9 mouse cellular contexts compared by ENCODE assay signal in the genomic region with DNA sequence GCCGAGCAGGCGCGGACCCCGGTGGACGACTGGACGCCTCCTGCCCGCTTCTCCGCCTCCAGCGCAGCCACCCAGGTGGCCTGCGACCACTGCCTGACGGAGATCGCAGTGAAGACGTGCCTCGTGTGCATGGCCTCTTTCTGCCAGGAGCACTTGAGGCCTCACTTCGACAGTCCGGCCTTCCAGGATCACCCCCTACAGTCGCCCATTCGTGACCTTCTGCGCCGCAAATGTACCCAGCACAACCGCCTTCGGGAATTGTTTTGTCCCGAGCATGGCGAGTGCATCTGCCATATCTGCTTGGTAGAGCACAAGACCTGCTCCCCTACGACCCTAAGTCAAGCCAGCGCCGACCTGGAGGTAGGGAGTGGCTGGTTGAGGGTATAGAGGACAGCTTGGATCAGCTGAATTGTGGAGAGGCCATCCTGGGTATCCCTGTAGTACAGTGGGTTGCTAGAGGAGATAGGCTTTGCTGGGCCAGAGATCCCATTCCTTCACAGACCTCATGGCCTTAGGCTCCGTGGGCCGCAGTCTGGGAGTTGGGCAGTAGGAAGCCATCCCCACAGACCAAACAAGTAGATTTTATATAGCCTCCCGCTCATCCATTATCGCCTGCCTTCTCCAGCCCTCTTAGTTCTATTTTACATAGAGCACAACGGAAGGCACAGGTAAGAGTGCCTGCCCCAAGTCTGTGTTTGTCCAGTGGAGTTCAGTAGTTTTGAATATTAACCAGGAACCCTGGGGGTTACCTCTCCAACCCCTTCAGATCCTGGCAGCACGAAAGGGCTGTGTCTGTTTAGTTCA. TPM values are rescaled to one million over a fixed set of nuclear protein-coding genes. Genes with fewer than 3 reads are reported as not detected.
DNase-seq lines count a peak whose midpoint lies in the region; ATAC-seq and TF ChIP-seq lines count a peak whose summit lies in the region.
"Had no signal": no experiment of that assay in that cellular context is flagged by ENCODE, and none has a peak within 500 bp of the region (broad histone marks: within the 10 kb centered on the region; RNA-seq: fewer than 3 reads in every experiment).

No protein-coding gene starts in this region.

- H3K27ac ChIP-seq in heart, adult 2 months = peak overlapping the region; percentile 86
- H3K27ac ChIP-seq in ES-Bruce4 (ENCODE audit: insufficient read depth, low read length) = no peak overlapping the region
- no peak overlapping the region for H3K27ac ChIP-seq in forebrain, embryonic 15.5 days (replicated peaks)
- no peak overlapping the region for H3K27ac ChIP-seq in neural tube, embryonic 12.5 days

- no peaks in the 10 kb centered on the region for H3K36me3 ChIP-seq in heart, adult 2 months (ENCODE audit: control insufficient read depth, insufficient read depth, low read length)
- H3K36me3 ChIP-seq in ES-Bruce4 (ENCODE audit: control insufficient read depth, insufficient read depth, low read length, poor library complexity, severe bottlenecking) = peaks cover 3% of the 10 kb centered on the region; the same call in 1 of the 2 replicates
- H3K36me3 ChIP-seq in forebrain, embryonic 15.5 days = no peaks in the 10 kb centered on the region
- no peaks in the 10 kb centered on the region for H3K36me3 ChIP-seq in neural tube, embryonic 12.5 days

- ATAC-seq in forebrain, embryonic 15.5 days (replicated peaks) = no peak
- no peak for ATAC-seq in neural tube, embryonic 12.5 days (ENCODE audit: low FRiP score, low read depth)

- peaks cover 16% of the 10 kb centered on the region for H3K4me1 ChIP-seq in heart, adult 2 months (ENCODE audit: control insufficient read depth, insufficient read depth, low read length)
- H3K4me1 ChIP-seq in ES-Bruce4 (ENCODE audit: control insufficient read depth, insufficient read depth, low read length) = peaks cover 5% of the 10 kb centered on the region
- peaks cover 8% of the 10 kb centered on the region; the same call in 1 of the 2 replicates for H3K4me1 ChIP-seq in forebrain, embryonic 15.5 days
- peaks cover 8% of the 10 kb centered on the region; the same call in 1 of the 2 replicates for H3K4me1 ChIP-seq in neural tube, embryonic 12.5 days

- H3K4me2 ChIP-seq in forebrain, embryonic 15.5 days (replicated peaks) = peak overlapping the region; percentile 50
- peak overlapping the region; percentile 61 for H3K4me2 ChIP-seq in neural tube, embryonic 12.5 days (replicated peaks)

- H3K4me3 ChIP-seq in heart, adult 2 months = peak overlapping the region; percentile 88
- H3K4me3 ChIP-seq in ES-Bruce4 (ENCODE audit: low read depth, low read length) = peak overlapping the region; percentile 73
- H3K4me3 ChIP-seq in forebrain, embryonic 15.5 days = peak overlapping the region; percentile 41
- H3K4me3 ChIP-seq in neural tube, embryonic 12.5 days = peak overlapping the region; percentile 37

- H3K79me2 ChIP-seq in heart, adult 2 months (replicated peaks; ENCODE audit: control insufficient read depth, insufficient read depth, low read length) = peaks cover 3% of the 10 kb centered on the region; the same call in 1 of the 2 replicates

- H3K27me3 ChIP-seq in heart, adult 2 months (ENCODE audit: control insufficient read depth, insufficient read depth, low read length) = no peaks in the 10 kb centered on the region
- no peaks in the 10 kb centered on the region for H3K27me3 ChIP-seq in ES-Bruce4 (ENCODE audit: control insufficient read depth, insufficient read depth, low read length, poor library complexity, severe bottlenecking)
- peaks cover 18% of the 10 kb centered on the region for H3K27me3 ChIP-seq in forebrain, embryonic 15.5 days
- peaks cover 25% of the 10 kb centered on the region for H3K27me3 ChIP-seq in neural tube, embryonic 12.5 days (replicated peaks)

- DNase-seq in heart, adult 2 months = peak in 1 of 2 experiments; percentile 59
- DNase-seq in heart, adult 8-10 months (ENCODE audit: low spot score) = no peak
- DNase-seq in kidney, postnatal 36 days = peak; percentile 51 to 52
- DNase-seq in c-Kit-positive CD71-positive TER-119-positive erythroid progenitor cells, embryonic 14.5 days (ENCODE audit: low spot score) = no peak
- DNase-seq in left cerebral cortex, adult 9 months (ENCODE audit: low spot score in 2 of 2) = no peak

- TF ChIP-seq POLR2A in heart, adult 2 months (IDR thresholded peaks at IDR 0.05; ENCODE audit: insufficient read depth, low read depth, low read length) = no peak
- no peak for TF ChIP-seq POLR2A in ES-Bruce4 (IDR thresholded peaks at IDR 0.05; ENCODE audit: insufficient read depth, low read length)

- 13% methylated on average over 33 of the region's 33 CpGs for whole genome bisulfite sequencing in heart, adult 2 months
- WGBS in forebrain, embryonic 15.5 days = 27% methylated on average over 33 of the region's 33 CpGs
- WGBS in neural tube, embryonic 12.5 days = 27% methylated on average over 33 of the region's 33 CpGs

- H3K9ac ChIP-seq in heart, adult 2 months (ENCODE audit: low read depth, low read length) = peak overlapping the region; percentile 81
- peak overlapping the region; percentile 66 for H3K9ac ChIP-seq in ES-Bruce4 (ENCODE audit: low read depth, poor library complexity, severe bottlenecking)
- peak overlapping the region; percentile 26; the same call in 1 of the 2 replicates for H3K9ac ChIP-seq in forebrain, embryonic 15.5 days (replicated peaks)
- peak overlapping the region; percentile 35; the same call in 1 of the 2 replicates for H3K9ac ChIP-seq in neural tube, embryonic 12.5 days

- no peaks in the 10 kb centered on the region for H3K9me3 ChIP-seq in ES-Bruce4 (replicated peaks; ENCODE audit: control insufficient read depth, insufficient read depth, low read length, poor library complexity, severe bottlenecking)
- no peaks in the 10 kb centered on the region for H3K9me3 ChIP-seq in forebrain, embryonic 15.5 days
- no peaks in the 10 kb centered on the region for H3K9me3 ChIP-seq in neural tube, embryonic 12.5 days

- intact Hi-C loops in heart, adult 2 months (cut with DNase I) = loop anchor here (1.0 kb wide), 1 partner anchor 28 kb away; no protein-coding TSS in a partner anchor

- TF ChIP-seq EP300 in heart, adult 2 months (IDR thresholded peaks at IDR 0.05; ENCODE audit: insufficient read depth, low read depth, low read length) = 0 out of 2 replicates have a peak, but pooled peaks have one; percentile 24
- no peak for TF ChIP-seq EP300 in ES-Bruce4 (IDR thresholded peaks at IDR 0.05; ENCODE audit: insufficient read depth, low read depth, low read length)

- no peak for TF ChIP-seq CTCF in heart, adult 2 months (IDR thresholded peaks at IDR 0.05)
- TF ChIP-seq CTCF in ES-Bruce4 (IDR thresholded peaks at IDR 0.05; ENCODE audit: low read depth, low read length) = no peak

RNA-seq across cellular contexts. Expression of a gene that starts 0.7 kb away (rescaled TPM):
- total RNA-seq in heart, adult 2 months (2021) = 10 to 100 TPM; 17.7 to 24.3 TPM
- polyA plus RNA-seq in heart, adult 2 months (2012; rRNA removed) = 13.6 and 14.1 TPM in 2 replicates
- total RNA-seq in heart, adult 8-10 months (2022) = 10 to 100 TPM; 16.8 to 21.3 (median 17.1) TPM
- 47.3 and 49.9 TPM in 2 replicates for polyA plus RNA-seq in ES-Bruce4 (2011; ENCODE audit: insufficient read depth, insufficient read length, low read depth, missing spikeins)
- polyA plus RNA-seq in forebrain, embryonic 15.5 days (2015; fragmentation: Nextera tagmentation; extraction: Ambion mirVana) = 2.8 and 3.9 TPM in 2 replicates
- 4.3 and 4.6 TPM in 2 replicates for polyA plus RNA-seq in neural tube, embryonic 12.5 days (2016; fragmentation: Nextera tagmentation; extraction: Ambion mirVana)

RNA-seq across cellular contexts. Expression of a gene that starts 29.9 kb away (rescaled TPM):
- 1 to 10 TPM; 4.8 TPM for total RNA-seq in heart, adult 2 months (2021)
- polyA plus RNA-seq in heart, adult 2 months (2012; rRNA removed) = 2.8 and 4.7 TPM in 2 replicates
- total RNA-seq in heart, adult 8-10 months (2022) = 1 to 10 TPM; 4.2 to 5.4 (median 4.8) TPM
- polyA plus RNA-seq in ES-Bruce4 (2011; ENCODE audit: insufficient read depth, insufficient read length, low read depth, missing spikeins) = 32.7 and 33.5 TPM in 2 replicates
- polyA plus RNA-seq in forebrain, embryonic 15.5 days (2015; fragmentation: Nextera tagmentation; extraction: Ambion mirVana) = 27.7 and 30.5 TPM in 2 replicates
- polyA plus RNA-seq in neural tube, embryonic 12.5 days (2016; fragmentation: Nextera tagmentation; extraction: Ambion mirVana) = 31.3 and 33.3 TPM in 2 replicates

RNA-seq across cellular contexts. Expression of a gene that starts 33.2 kb away (rescaled TPM):
- total RNA-seq in heart, adult 2 months (2021) = not detected
- 0.56 TPM in 1 of 2 replicates, not detected in the other for polyA plus RNA-seq in heart, adult 2 months (2012; rRNA removed)
- not detected for total RNA-seq in heart, adult 8-10 months (2022)
- 12.6 and 13.8 TPM in 2 replicates for polyA plus RNA-seq in ES-Bruce4 (2011; ENCODE audit: insufficient read depth, insufficient read length, low read depth, missing spikeins)
- not detected in 2 replicates for polyA plus RNA-seq in forebrain, embryonic 15.5 days (2015; fragmentation: Nextera tagmentation; extraction: Ambion mirVana)
- not detected in 2 replicates for polyA plus RNA-seq in neural tube, embryonic 12.5 days (2016; fragmentation: Nextera tagmentation; extraction: Ambion mirVana)
- total RNA-seq: hematopoietic stem cell, adult 5-6 weeks had no signal

RNA-seq across cellular contexts. Expression of a gene that starts 44.7 kb away (rescaled TPM):
- 10 to 100 TPM; 15.3 to 16.3 TPM for total RNA-seq in heart, adult 2 months (2021)
- polyA plus RNA-seq in heart, adult 2 months (2012; rRNA removed) = 11.1 and 13.5 TPM in 2 replicates
- total RNA-seq in heart, adult 8-10 months (2022) = 10 to 100 TPM; 11.8 to 13.1 (median 12.8) TPM
- 186 and 188 TPM in 2 replicates for polyA plus RNA-seq in ES-Bruce4 (2011; ENCODE audit: insufficient read depth, insufficient read length, low read depth, missing spikeins)
- polyA plus RNA-seq in forebrain, embryonic 15.5 days (2015; fragmentation: Nextera tagmentation; extraction: Ambion mirVana) = 32.7 and 33.8 TPM in 2 replicates
- 34.1 and 37.6 TPM in 2 replicates for polyA plus RNA-seq in neural tube, embryonic 12.5 days (2016; fragmentation: Nextera tagmentation; extraction: Ambion mirVana)

Comparison
In these comparisons a context has a peak if more than half of its experiments do, and no peak if none do; other contexts are left out.
1. DNase-seq: peak in kidney, postnatal 36 days (2 of 2); none in heart, adult 8-10 months (single experiment), c-Kit-positive CD71-positive TER-119-positive erythroid progenitor cells, embryonic 14.5 days (single experiment) and left cerebral cortex, adult 9 months (0 of 2).
2. H3K4me3 ChIP-seq: peak in every context shown above with its lines; median percentile 88 in heart, adult 2 months; 73 in ES-Bruce4; 41 in forebrain, embryonic 15.5 days; 37 in neural tube, embryonic 12.5 days.
3. H3K9ac ChIP-seq: peak in every context shown above with its lines; median percentile 81 in heart, adult 2 months; 66 in ES-Bruce4; 35 in neural tube, embryonic 12.5 days; 26 in forebrain, embryonic 15.5 days.